Mouse (Mus musculus) retina, embryonic 14.5 days (tissue): ENCODE results near the gene Ralgapb.
"Not testable (repeated sequence)": the region's sequence is repeated elsewhere in the genome, so short reads cannot be mapped to it uniquely, and the experiment has no call there.

Experiments used
- DNase-seq: peaks from one replicate; pipeline ENCODE4 v3.0.0-alpha.2; 2015; ENCODE audit warnings: low spot score

Gene Ralgapb

DNA sequence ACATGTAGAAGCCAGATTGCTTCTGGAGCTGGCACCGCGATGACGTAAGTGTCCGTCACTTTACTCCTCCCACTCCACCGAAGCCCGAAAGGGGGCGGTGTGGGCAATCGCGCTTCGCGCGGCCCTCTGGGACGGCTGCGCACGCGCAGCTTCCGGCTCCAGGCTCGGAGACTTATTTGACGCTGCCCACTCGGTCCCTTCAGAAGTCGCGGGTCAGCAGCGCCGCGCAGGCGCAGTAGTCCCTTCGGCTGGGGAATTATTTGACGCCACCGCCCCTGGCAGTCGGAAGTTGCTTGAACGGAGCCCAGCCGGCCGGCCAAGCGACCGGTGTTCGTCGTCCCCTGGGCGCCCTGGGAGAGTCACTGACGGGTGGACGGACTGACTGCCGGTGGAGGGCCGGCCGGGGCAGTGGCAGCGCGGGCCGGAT, at the start of gene Ralgapb:
Ralgapb (plus strand) TSS at position 254 of the 427 bp plus-strand sequence.
- DNase-seq, result peak; percentile 100

DNA sequence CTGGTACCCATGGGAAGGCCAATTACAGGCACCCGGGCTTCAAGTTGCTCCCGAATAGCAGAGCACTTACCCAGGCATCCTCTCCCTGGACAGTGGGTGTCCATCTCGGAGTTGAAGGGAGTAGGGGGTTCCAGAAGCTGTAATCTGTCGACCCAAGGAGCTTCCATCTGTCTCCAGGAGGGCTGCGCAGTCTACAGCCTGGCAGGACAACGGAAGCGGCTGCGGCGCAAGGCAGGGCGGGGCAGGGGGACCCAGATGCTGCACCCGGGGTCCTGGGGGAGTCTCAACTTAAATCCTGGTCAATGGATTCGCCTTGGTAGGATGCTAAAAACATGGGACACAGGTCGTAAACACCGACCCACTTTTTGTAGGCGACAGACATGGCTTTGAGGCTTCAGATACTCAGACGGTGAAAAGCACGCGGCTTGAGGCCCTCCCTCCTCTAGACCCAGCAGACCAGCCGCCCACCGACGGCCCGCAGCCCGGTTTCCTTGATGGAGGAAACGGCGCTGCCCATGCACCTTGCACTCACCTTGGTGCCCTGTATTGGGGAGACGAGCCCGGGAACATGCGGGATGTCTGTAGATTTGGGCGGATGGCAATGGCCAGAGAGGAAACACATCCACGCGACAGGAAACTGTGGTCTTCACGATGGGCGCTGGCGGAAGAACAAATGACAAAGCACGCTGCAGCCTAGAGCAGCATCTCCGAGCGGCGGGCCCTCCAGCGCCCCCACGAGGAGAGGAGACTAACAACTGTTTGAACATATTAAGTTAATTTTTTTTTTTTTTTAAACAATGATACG, 48.6 kb upstream of the Ralgapb start:
- peak; percentile 95 for DNase-seq

GRCm38 (mm10) chr2:158361678-158362320, 47.8 kb upstream of the Ralgapb start:
- no peak for DNase-seq

- no peak for DNase-seq
Observed at GRCm38 (mm10) chr2:158364175-158364574, 45.5 kb upstream of the Ralgapb start.

GRCm38 (mm10) chr2:158365099-158365850, 44.4 kb upstream of the Ralgapb start:
- no peak for DNase-seq

DNA sequence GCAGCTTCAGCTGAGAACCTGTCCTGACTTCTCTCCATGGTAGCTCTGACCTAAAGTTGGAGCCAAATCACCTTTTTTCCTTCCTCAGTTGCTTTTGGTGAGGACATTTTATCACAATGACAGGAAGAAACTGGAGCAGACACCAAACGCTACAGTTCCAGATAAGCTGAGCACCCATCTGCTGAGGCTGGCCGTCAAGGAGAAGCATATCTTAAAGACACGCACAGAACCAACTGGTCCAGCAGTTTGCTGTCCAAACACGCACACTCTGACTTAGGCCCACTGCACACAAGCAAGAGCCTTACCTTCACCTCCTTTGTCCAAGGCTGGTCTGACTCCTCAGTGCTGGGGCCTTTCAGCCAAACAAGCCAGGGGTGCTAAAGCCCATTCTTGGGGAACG, 42.0 kb upstream of the Ralgapb start:
- no peak for DNase-seq

DNA sequence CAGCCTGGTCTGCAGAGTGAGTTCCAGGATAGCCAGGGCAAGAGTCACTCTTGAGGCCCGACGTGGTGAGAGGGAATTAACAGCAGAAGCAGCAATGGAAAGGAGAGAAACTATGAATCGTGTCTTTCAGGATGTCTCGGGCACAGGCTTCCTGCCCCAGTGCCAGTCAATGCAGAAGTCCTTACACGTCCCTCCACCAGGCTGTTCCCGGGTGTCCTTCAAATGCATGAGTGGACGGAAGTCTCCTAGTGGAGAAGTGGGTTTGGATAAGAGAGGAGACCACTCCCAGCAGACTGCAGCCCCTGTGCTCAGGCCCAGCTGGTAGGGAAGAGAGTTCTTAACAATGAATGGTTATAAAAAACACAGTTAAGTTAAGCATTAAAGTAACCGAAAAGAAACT, 41.3 kb upstream of the Ralgapb start:
- no peak for DNase-seq

- no peak for DNase-seq
Observed at GRCm38 (mm10) chr2:158369474-158370172, 40.0 kb upstream of the Ralgapb start.

DNA sequence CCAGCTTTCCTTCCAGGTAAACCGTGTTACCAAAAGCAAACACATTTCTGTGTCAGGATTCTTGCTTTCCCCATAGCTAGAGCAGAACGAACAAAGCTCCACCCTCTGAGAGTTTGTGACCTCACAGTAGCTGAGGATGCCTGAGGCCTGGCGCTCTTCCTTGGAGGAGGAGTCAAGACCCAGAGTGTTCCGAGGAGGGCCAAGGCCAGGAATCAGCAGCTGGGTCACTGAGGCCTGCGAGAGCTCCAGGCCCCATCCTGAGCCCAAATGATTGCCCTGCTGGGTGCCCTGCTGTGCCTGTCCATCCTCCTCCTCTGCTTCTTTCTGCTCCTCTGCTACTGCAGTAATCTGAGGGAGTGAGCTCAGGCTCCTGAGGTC, 39.5 kb upstream of the Ralgapb start:
- no peak for DNase-seq

- no peak for DNase-seq
Observed at GRCm38 (mm10) chr2:158373061-158373460, 36.6 kb upstream of the Ralgapb start.

DNA sequence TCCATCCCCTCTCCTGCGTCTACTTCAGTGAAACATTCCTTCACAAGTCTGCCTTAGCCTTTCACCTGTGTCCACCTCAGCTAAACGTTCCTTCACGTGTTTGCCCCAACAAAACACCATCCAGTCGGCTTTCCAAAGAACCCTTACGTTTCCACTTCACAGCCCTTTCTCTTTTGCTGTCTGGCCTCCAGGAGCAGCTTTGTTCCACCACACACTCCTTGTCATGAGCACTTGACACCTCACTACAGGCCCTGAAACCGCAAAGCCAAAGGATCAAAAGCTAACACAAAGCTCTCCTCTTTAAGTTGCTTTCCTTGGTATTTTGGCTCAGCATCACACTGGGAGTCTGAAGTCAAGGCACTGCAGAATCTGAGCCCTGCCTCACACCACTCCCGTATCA, 36.1 kb upstream of the Ralgapb start:
- no peak for DNase-seq

- peak; percentile 69 for DNase-seq
Observed at GRCm38 (mm10) chr2:158375443-158376122, 34.1 kb upstream of the Ralgapb start, which contains the start of gene Snhg11. Gene Snhg11 (plus strand): TSS chr2:158375638.

GRCm38 (mm10) chr2:158376123-158376687, 33.4 kb upstream of the Ralgapb start:
- DNase-seq, result no peak

DNA sequence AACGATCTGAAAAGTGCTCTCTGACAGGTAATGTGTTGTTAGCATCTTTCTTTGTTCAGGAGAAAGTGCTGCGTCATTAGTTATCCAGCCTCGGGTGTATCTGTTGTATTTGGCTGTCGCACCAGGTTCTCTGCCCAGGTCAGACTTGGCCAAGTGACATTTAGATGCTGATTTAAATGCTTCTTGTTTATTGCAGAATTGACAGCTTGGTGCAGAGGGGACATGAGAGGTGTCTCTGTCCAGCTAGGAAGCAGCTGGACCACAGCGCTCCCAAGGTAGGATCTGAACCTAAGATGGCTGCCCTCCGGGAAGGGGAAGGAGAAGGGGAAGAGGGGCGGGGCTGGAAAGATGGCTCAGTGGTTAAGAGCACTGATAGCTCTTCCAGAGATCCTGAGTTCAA, 32.9 kb upstream of the Ralgapb start:
- DNase-seq, result no peak

- DNase-seq, result no peak
Observed at GRCm38 (mm10) chr2:158377811-158378210, 31.8 kb upstream of the Ralgapb start.

DNA sequence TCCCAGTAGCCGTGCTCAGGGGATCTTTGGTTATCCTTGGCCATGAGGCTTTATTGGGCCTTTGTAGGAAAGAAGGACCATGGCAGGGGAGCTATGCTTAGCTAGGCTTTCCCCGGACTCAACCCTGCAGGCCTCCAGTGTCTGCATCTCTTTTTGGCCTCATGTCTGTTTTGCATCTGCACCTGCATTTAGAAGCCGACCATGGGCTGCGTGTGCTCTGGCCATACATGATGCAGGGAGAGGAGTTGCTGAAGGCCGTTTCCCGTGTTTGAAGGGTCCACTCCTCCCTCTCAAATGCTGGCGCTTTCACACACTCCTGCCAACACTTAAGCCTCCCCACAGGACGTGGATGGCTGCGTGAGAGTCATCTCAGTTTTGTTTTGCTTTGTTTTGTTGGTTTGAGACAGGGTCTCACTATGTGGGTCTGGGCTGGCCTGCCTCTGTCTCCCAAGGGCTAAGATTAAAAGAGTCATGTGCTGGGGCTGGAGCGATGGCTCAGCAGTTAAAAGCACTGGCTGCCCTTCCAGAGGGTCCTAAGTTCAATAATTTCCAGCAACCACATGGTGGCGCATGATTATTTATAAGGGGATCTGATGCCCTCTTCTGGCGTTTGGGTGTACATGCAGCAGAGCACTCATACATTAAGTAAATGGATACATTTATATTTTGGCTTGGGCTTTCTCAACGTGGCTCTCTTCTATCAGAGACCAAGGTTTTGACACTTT, 30.1 kb upstream of the Ralgapb start:
- peak; percentile 95 for DNase-seq

- DNase-seq, result no peak
Observed at GRCm38 (mm10) chr2:158386072-158386471, 23.6 kb upstream of the Ralgapb start.

- DNase-seq, result no peak
Observed at GRCm38 (mm10) chr2:158389421-158389820, 20.2 kb upstream of the Ralgapb start.

DNA sequence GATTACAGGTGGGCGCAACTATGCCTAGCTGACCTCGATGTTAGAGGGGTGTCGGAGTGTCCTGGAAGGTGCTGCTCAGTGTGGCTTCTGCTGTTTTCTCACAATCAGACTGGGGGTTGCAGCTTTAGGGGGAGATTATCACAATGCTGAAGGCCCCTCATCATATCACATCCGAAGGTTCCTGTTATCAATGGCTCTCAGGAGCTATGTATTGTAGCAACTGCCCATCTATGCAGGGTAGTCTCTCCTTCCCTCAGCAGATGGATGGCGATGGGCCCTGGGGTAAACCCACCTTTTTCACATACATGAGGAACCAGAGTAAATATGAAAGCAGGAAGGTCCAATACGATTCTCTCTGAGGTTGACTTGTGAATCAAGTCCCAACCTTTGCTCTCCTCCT, 13.3 kb upstream of the Ralgapb start:
- no peak for DNase-seq

DNA sequence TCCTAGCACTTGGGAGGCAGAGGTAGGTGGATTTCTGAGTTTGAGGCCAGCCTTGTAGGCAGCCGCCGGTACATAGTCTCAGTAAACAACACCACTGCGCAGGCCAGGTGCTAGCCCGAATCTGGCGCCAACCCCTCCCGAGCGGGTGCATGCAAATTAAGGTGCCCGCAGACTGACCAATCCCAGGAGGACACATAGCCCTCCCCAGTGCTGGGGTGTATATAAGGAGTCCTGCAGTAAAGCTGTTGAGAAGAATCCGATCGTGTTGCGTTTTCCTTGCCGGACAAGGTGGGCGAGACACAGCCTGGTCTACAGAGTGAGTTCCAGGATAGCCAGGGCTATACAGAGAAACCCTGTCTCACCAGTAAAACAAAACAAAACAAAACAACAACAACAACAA, 12.5 kb upstream of the Ralgapb start:
- DNase-seq, result not testable (repeated sequence)

GRCm38 (mm10) chr2:158402915-158403314, 6.7 kb upstream of the Ralgapb start:
- no peak for DNase-seq
